Mouse (Mus musculus): ENCODE results near the gene Lamc1. TPM values are rescaled to one million over a fixed set of nuclear protein-coding genes. Genes with fewer than 3 reads are reported as not detected.

Lamc1 gene
- total and polyA plus RNA-seq, 3 experiments = 13.1 to 174 (median 32.4) TPM

DNA sequence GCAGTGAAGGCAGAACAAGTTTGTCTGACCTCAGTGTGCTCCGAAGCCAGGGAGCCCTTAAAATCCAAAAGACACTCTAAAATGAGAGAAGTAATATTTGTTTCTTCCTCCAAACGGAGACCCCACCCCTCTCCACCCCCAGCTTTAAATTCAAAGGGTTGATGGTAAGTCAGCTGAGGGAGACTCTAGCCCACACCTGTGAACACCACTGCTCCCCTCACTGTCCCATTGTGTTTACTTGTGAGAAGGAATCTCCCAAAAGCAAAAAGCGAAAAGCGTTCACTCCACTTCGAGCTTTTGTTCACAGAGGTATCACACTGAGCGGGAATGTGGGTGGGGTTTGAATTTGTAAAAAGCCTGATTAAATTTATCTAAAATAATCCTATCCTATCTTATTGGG, 43.9 kb upstream of the Lamc1 start:
- Histone ChIP-seq H3K4me3 (ENCODE audit: control insufficient read depth in 1 of 2, insufficient read depth in 1 of 2, low read depth in 2 of 2, low read length in 2 of 2) (no peak overlapping the region), H3K9ac (ENCODE audit: control insufficient read depth, low read depth, low read length, poor library complexity, severe bottlenecking) (no peak overlapping the region), H3K27ac (ENCODE audit: control insufficient read depth, low read depth, low read length) (no peak overlapping the region), H3K27me3 (ENCODE audit: control insufficient read depth in 1 of 2, insufficient read depth in 2 of 2, low read length in 2 of 2) (peaks cover 2 to 8% of the 10 kb centered on the region in 2 experiments; a peak in 3 of 4 replicates), H3K36me3 (ENCODE audit: control insufficient read depth in 1 of 2, insufficient read depth in 2 of 2, low read length in 2 of 2) (no peaks in the 10 kb centered on the region), H3K4me1 (ENCODE audit: control insufficient read depth in 1 of 2, insufficient read depth in 2 of 2, low read length in 2 of 2) (no peaks in the 10 kb centered on the region), H3K9me3 (replicated peaks; ENCODE audit: insufficient read depth, low read length) (no peaks in the 10 kb centered on the region), H3K79me2 (ENCODE audit: control insufficient read depth, insufficient read depth, low read length, poor library complexity) (no peaks in the 10 kb centered on the region)
- TF ChIP-seq HCFC1 (IDR thresholded peaks at IDR 0.05; ENCODE audit: low read depth, low read length) (no peak), ZC3H11A (IDR thresholded peaks at IDR 0.05; ENCODE audit: low read depth, low read length) (no peak), TCF12 (IDR thresholded peaks at IDR 0.05; ENCODE audit: low read depth, low read length) (no peak), CHD1 (IDR thresholded peaks at IDR 0.05; ENCODE audit: low read depth, low read length) (no peak), RAD21 (IDR thresholded peaks at IDR 0.05; ENCODE audit: low read depth, low read length) (no peak), BHLHE40 (IDR thresholded peaks at IDR 0.05; ENCODE audit: borderline replicate concordance, low read depth, low read length) (no peak), USF2 (IDR thresholded peaks at IDR 0.05; ENCODE audit: borderline replicate concordance in 1 of 2, insufficient read depth in 1 of 2, low read depth in 1 of 2, low read length in 2 of 2) (no peak), ETS1 (IDR thresholded peaks at IDR 0.05; ENCODE audit: low read depth, low read length) (no peak), TBP (IDR thresholded peaks at IDR 0.05; ENCODE audit: low read depth, low read length) (no peak), ZNF384 (IDR thresholded peaks at IDR 0.05; ENCODE audit: low read depth, low read length) (no peak), GABPA (IDR thresholded peaks at IDR 0.05; ENCODE audit: low read depth, low read length) (no peak), RCOR1 (IDR thresholded peaks at IDR 0.05; ENCODE audit: low read depth, low read length) (no peak), JUND (IDR thresholded peaks at IDR 0.05; ENCODE audit: low read depth, low read length) (no peak), MAX (IDR thresholded peaks at IDR 0.05; ENCODE audit: low read length) (no peak), E2F4 (IDR thresholded peaks at IDR 0.05; ENCODE audit: borderline replicate concordance, low read depth, low read length) (no peak)
- DNase-seq (ENCODE audit: low read depth, low spot score) = no peak

- no peak for TF ChIP-seq NELFE (IDR thresholded peaks at IDR 0.05; ENCODE audit: low read depth, low read length)
- no peak for TF ChIP-seq RCOR1 (IDR thresholded peaks at IDR 0.05; ENCODE audit: low read depth, low read length)
- no peak for TF ChIP-seq USF2 (IDR thresholded peaks at IDR 0.05; ENCODE audit: borderline replicate concordance in 1 of 2, insufficient read depth in 1 of 2, low read depth in 1 of 2, low read length in 2 of 2)
- no peak for TF ChIP-seq MAX (IDR thresholded peaks at IDR 0.05; ENCODE audit: low read length)
- TF ChIP-seq CTCF (IDR thresholded peaks at IDR 0.05 in 2 of 3, conservative IDR thresholded peaks at IDR 0.05 in 1 of 3; ENCODE audit: control insufficient read depth in 1 of 3, insufficient read depth in 1 of 3, low read depth in 2 of 3, low read length in 3 of 3, poor library complexity in 1 of 3, severe bottlenecking in 1 of 3) = no peak
- TF ChIP-seq NRF1 (IDR thresholded peaks at IDR 0.05; ENCODE audit: insufficient read depth, low read depth, low read length, poor library complexity, severe bottlenecking) = no peak
- Histone ChIP-seq H3K9me3 (replicated peaks; ENCODE audit: insufficient read depth, low read length) (no peaks in the 10 kb centered on the region), H3K27ac (ENCODE audit: control insufficient read depth, low read depth, low read length) (no peak overlapping the region), H3K79me2 (ENCODE audit: control insufficient read depth, insufficient read depth, low read length, poor library complexity) (no peaks in the 10 kb centered on the region), H3K9ac (ENCODE audit: control insufficient read depth, low read depth, low read length, poor library complexity, severe bottlenecking) (no peak overlapping the region), H3K27me3 (ENCODE audit: control insufficient read depth in 1 of 2, insufficient read depth in 2 of 2, low read length in 2 of 2) (peaks cover 2 to 6% of the 10 kb centered on the region in 2 experiments; a peak in 3 of 4 replicates), H3K4me3 (ENCODE audit: control insufficient read depth in 1 of 2, insufficient read depth in 1 of 2, low read depth in 2 of 2, low read length in 2 of 2) (no peak overlapping the region), H3K36me3 (ENCODE audit: control insufficient read depth in 1 of 2, insufficient read depth in 2 of 2, low read length in 2 of 2) (no peaks in the 10 kb centered on the region), H3K4me1 (ENCODE audit: control insufficient read depth in 1 of 2, insufficient read depth in 2 of 2, low read length in 2 of 2) (no peaks in the 10 kb centered on the region)
- DNase-seq (ENCODE audit: low read depth, low spot score) = no peak
Observed at GRCm38 (mm10) chr1:153374136-153374535, 41.5 kb upstream of the Lamc1 start.

Data from MEL (cell line).